Mouse (Mus musculus): ENCODE results near the gene Tob1. TPM values are rescaled to one million over a fixed set of nuclear protein-coding genes. Genes with fewer than 3 reads are reported as not detected.

Tob1 gene
- polyA plus RNA-seq, 1 experiment from 2014 or later = 41.2 TPM

DNA sequence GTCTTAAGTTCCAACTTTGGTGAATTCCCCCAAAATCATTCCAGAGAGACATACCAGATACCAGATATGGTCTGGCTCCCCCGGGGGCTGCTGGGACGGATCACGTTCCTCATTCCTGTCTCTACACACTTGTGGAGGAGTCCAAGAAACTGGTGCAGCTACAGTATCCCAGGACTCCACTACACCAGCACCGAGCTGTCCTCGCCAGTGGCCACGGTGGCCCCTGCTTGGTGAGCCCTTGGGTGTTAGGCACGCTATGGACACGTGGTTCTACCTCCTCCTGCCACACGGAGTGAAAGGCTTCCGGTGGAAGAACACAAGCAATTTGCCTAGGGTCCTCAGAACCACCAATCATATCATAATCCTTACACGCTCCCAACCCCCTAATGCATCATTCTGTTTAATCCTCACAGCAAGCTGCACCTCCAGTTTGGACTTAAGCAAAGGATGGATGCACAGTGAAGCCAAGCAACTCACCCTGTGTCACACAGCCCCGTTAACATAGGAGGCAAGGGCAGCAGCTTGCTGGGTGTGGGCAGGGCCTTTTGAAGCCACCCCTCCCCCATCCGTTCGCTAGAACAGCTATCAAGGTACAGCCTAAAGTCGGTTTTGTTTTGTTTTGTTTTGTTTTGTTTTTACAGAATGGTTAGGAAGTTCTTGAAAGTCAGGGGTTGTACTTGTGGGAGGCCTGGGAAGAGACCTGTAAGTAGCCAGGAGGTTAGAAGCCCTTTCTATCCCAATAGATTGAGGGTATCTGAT lies 32.3 kb downstream of the Tob1 start:
- ATAC-seq (replicated peaks; ENCODE audit: extremely low read depth, insufficient read depth, low FRiP score) = peak; percentile 35; the same call in 1 of the 2 replicates
- peak overlapping the region; percentile 55 for H3K9ac ChIP-seq (ENCODE audit: low read length)
- H3K9me3 ChIP-seq (replicated peaks; ENCODE audit: control insufficient read depth, low read length) = no peaks in the 10 kb centered on the region
- H3K27ac ChIP-seq (ENCODE audit: low read length) = no peak overlapping the region; the same call in 1 of the 2 replicates
- peak overlapping the region; percentile 62 for H3K4me2 ChIP-seq (ENCODE audit: low read depth, low read length)
- peaks cover 16% of the 10 kb centered on the region; the same call in 1 of the 2 replicates for H3K4me1 ChIP-seq (ENCODE audit: control insufficient read depth, insufficient read depth, low read length)
- no peaks in the 10 kb centered on the region for H3K27me3 ChIP-seq (ENCODE audit: control insufficient read depth, insufficient read depth, low read length)
- H3K4me3 ChIP-seq (ENCODE audit: low read length) = peak overlapping the region; percentile 39
- 31% methylated on average over 15 of the region's 15 CpGs for WGBS
- no peaks in the 10 kb centered on the region for H3K36me3 ChIP-seq (ENCODE audit: control insufficient read depth, insufficient read depth)

- Histone ChIP-seq H3K9me3 (replicated peaks; ENCODE audit: control insufficient read depth, low read length) (no peaks in the 10 kb centered on the region), H3K27me3 (ENCODE audit: control insufficient read depth, insufficient read depth, low read length) (no peaks in the 10 kb centered on the region), H3K27ac (ENCODE audit: low read length) (no peak overlapping the region), H3K4me3 (ENCODE audit: low read length) (no peak overlapping the region), H3K36me3 (ENCODE audit: control insufficient read depth, insufficient read depth) (no peaks in the 10 kb centered on the region), H3K4me2 (ENCODE audit: low read depth, low read length) (no peak overlapping the region), H3K9ac (ENCODE audit: low read length) (no peak overlapping the region), H3K4me1 (ENCODE audit: control insufficient read depth, insufficient read depth, low read length) (peaks cover 16% of the 10 kb centered on the region; the same call in 1 of the 2 replicates)
- ATAC-seq (replicated peaks; ENCODE audit: extremely low read depth, insufficient read depth, low FRiP score) = no peak
- 64% methylated on average over 9 of the region's 9 CpGs for WGBS
Measured at GRCm38 (mm10) chr11:94244385-94244784, 33.1 kb downstream of the Tob1 start.

GRCm38 (mm10) chr11:94245955-94246788 lies 34.9 kb downstream of the Tob1 start, which contains the start of gene Wfikkn2:
Gene Wfikkn2 (minus strand): TSS chr11:94246005.
- no peak within 1 kb of the TSS for H3K4me3 ChIP-seq (ENCODE audit: low read length)
- no peaks in the 10 kb centered on the region for H3K27me3 ChIP-seq (ENCODE audit: control insufficient read depth, insufficient read depth, low read length)
- H3K9me3 ChIP-seq (replicated peaks; ENCODE audit: control insufficient read depth, low read length) = no peaks in the 10 kb centered on the region
- H3K36me3 ChIP-seq (ENCODE audit: control insufficient read depth, insufficient read depth) = no peaks in the 10 kb centered on the region
- 57% methylated on average over 17 of the region's 17 CpGs for WGBS
- peaks cover 16% of the 10 kb centered on the region; the same call in 1 of the 2 replicates for H3K4me1 ChIP-seq (ENCODE audit: control insufficient read depth, insufficient read depth, low read length)
- H3K9ac ChIP-seq (ENCODE audit: low read length) = no peak within 1 kb of the TSS
- no peak within 1 kb of the TSS for H3K4me2 ChIP-seq (ENCODE audit: low read depth, low read length)
- H3K27ac ChIP-seq (ENCODE audit: low read length) = no peak within 1 kb of the TSS
- ATAC-seq (replicated peaks; ENCODE audit: extremely low read depth, insufficient read depth, low FRiP score) = peak; percentile 41

DNA sequence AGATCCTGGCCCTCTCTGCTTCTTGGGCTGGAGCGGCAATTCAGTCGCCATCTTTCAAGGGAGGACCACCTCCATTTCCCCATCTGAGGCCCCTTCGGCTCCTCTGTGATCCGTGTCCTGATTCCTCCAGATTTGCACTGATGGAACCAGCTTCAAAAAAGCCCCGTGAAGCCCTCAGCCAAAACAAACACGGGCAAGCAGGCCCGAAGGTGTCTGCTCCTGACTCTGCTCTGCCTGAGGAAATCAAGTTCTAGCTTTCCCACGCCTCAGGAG lies 35.5 kb downstream of the Tob1 start:
- 58% methylated on average over 8 of the region's 8 CpGs for WGBS
- Histone ChIP-seq H3K9me3 (replicated peaks; ENCODE audit: control insufficient read depth, low read length) (no peaks in the 10 kb centered on the region), H3K27ac (ENCODE audit: low read length) (no peak overlapping the region), H3K4me2 (ENCODE audit: low read depth, low read length) (no peak overlapping the region), H3K4me1 (ENCODE audit: control insufficient read depth, insufficient read depth, low read length) (peaks cover 16% of the 10 kb centered on the region; the same call in 1 of the 2 replicates), H3K27me3 (ENCODE audit: control insufficient read depth, insufficient read depth, low read length) (no peaks in the 10 kb centered on the region), H3K9ac (ENCODE audit: low read length) (no peak overlapping the region), H3K36me3 (ENCODE audit: control insufficient read depth, insufficient read depth) (no peaks in the 10 kb centered on the region), H3K4me3 (ENCODE audit: low read length) (no peak overlapping the region)
- no peak for ATAC-seq (replicated peaks; ENCODE audit: extremely low read depth, insufficient read depth, low FRiP score)

DNA sequence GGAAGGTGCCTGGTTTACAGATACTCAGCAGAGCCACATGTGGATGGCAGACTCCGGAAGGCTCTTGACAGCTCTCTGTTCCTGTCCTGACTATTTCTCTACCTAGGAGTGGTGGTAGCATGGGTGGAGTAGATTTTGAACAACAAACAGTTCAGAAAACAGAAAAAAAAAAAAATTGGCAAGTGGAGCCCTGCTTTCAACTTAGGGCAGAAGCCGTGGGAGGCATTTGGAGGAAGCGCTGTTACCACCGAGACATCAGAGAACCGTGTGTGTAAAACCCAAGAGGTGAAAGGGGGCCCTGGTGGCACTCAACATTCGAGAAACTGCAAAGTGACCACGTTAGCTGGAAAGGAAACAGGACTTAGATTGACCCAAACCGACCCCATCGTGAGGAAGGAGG lies 41.9 kb downstream of the Tob1 start:
- 70% methylated on average over 9 of the region's 9 CpGs for WGBS
- Histone ChIP-seq H3K27me3 (ENCODE audit: control insufficient read depth, insufficient read depth, low read length) (no peaks in the 10 kb centered on the region), H3K9ac (ENCODE audit: low read length) (no peak overlapping the region), H3K4me2 (ENCODE audit: low read depth, low read length) (no peak overlapping the region), H3K9me3 (replicated peaks; ENCODE audit: control insufficient read depth, low read length) (no peaks in the 10 kb centered on the region), H3K4me3 (ENCODE audit: low read length) (no peak overlapping the region), H3K36me3 (ENCODE audit: control insufficient read depth, insufficient read depth) (no peaks in the 10 kb centered on the region), H3K4me1 (ENCODE audit: control insufficient read depth, insufficient read depth, low read length) (no peaks in the 10 kb centered on the region), H3K27ac (ENCODE audit: low read length) (no peak overlapping the region)
- ATAC-seq (replicated peaks; ENCODE audit: extremely low read depth, insufficient read depth, low FRiP score) = no peak

DNA sequence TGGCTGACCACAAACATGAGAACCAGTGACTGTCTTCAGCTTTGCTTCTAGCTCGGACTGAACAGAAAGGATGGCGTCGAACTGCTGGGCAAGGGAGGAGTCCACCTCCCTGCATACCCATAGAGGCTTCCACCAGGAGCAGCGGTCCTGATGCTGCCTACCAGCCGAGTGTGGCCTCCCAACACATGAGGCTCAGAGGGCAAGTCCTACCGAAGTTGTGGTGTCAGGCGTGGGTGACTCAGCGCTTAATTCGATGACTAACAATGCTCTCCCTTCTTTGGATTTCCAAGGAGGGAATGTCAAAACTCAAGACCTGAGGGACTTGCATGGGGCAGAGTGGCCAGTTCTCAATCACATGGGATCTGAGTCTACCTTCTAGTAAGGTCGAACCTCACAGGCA lies 42.4 kb downstream of the Tob1 start:
- Histone ChIP-seq H3K9ac (ENCODE audit: low read length) (no peak overlapping the region), H3K4me3 (ENCODE audit: low read length) (no peak overlapping the region), H3K4me2 (ENCODE audit: low read depth, low read length) (no peak overlapping the region), H3K27me3 (ENCODE audit: control insufficient read depth, insufficient read depth, low read length) (no peaks in the 10 kb centered on the region), H3K4me1 (ENCODE audit: control insufficient read depth, insufficient read depth, low read length) (no peaks in the 10 kb centered on the region), H3K27ac (ENCODE audit: low read length) (no peak overlapping the region), H3K36me3 (ENCODE audit: control insufficient read depth, insufficient read depth) (no peaks in the 10 kb centered on the region), H3K9me3 (replicated peaks; ENCODE audit: control insufficient read depth, low read length) (no peaks in the 10 kb centered on the region)
- 86% methylated on average over 10 of the region's 10 CpGs for WGBS
- no peak for ATAC-seq (replicated peaks; ENCODE audit: extremely low read depth, insufficient read depth, low FRiP score)

DNA sequence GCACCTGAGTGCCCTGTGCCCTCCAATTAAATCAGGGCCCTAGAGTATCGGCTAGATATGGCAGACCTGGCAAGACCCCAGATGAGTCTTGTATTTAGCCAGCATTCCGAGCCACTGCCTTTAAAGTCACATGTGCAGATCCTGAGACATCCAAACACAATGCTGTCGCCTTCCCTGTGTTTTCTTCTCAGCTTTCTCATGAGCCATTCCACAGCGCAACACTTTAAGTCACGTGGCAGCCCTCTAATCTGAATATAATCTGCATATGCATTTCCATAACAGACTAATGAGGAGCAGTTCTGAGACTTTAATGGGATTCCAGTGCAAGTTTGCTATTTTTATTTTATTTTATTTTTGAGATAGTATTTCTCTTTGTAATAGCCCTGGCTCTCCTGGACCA lies 44.5 kb downstream of the Tob1 start:
- Histone ChIP-seq H3K4me2 (ENCODE audit: low read depth, low read length) (no peak overlapping the region), H3K27ac (ENCODE audit: low read length) (no peak overlapping the region), H3K36me3 (ENCODE audit: control insufficient read depth, insufficient read depth) (no peaks in the 10 kb centered on the region), H3K27me3 (ENCODE audit: control insufficient read depth, insufficient read depth, low read length) (no peaks in the 10 kb centered on the region), H3K4me1 (ENCODE audit: control insufficient read depth, insufficient read depth, low read length) (no peaks in the 10 kb centered on the region), H3K9me3 (replicated peaks; ENCODE audit: control insufficient read depth, low read length) (no peaks in the 10 kb centered on the region), H3K4me3 (ENCODE audit: low read length) (no peak overlapping the region), H3K9ac (ENCODE audit: low read length) (no peak overlapping the region)
- ATAC-seq (replicated peaks; ENCODE audit: extremely low read depth, insufficient read depth, low FRiP score) = no peak
- WGBS = 71% methylated on average over 5 of the region's 5 CpGs

DNA sequence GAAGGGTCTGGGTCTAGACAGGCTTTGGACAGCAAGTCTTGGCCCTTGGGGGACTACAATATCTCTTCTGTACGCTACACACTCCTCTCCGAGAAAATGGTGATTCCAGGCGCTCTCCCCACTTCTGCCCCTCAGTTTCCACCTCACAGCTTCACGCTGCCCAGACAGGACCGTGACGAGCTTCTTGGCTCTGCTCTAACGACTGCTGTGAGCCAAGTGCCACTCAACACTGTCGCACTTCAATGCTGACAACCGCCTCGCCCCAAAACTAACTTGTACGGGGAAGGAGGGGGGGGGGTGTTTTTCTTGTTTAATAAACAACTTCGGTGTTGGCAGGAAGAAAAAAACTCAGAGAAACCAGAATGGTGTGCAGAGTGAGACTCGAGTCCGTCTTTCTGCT lies 46.7 kb downstream of the Tob1 start:
- ATAC-seq (replicated peaks; ENCODE audit: extremely low read depth, insufficient read depth, low FRiP score) = no peak
- Histone ChIP-seq H3K27me3 (ENCODE audit: control insufficient read depth, insufficient read depth, low read length) (no peaks in the 10 kb centered on the region), H3K27ac (ENCODE audit: low read length) (no peak overlapping the region), H3K4me3 (ENCODE audit: low read length) (no peak overlapping the region), H3K4me2 (ENCODE audit: low read depth, low read length) (peak overlapping the region; percentile 23; the same call in 1 of the 2 replicates), H3K4me1 (ENCODE audit: control insufficient read depth, insufficient read depth, low read length) (no peaks in the 10 kb centered on the region), H3K36me3 (ENCODE audit: control insufficient read depth, insufficient read depth) (no peaks in the 10 kb centered on the region), H3K9ac (ENCODE audit: low read length) (no peak overlapping the region), H3K9me3 (replicated peaks; ENCODE audit: control insufficient read depth, low read length) (no peaks in the 10 kb centered on the region)
- 52% methylated on average over 14 of the region's 14 CpGs for WGBS

DNA sequence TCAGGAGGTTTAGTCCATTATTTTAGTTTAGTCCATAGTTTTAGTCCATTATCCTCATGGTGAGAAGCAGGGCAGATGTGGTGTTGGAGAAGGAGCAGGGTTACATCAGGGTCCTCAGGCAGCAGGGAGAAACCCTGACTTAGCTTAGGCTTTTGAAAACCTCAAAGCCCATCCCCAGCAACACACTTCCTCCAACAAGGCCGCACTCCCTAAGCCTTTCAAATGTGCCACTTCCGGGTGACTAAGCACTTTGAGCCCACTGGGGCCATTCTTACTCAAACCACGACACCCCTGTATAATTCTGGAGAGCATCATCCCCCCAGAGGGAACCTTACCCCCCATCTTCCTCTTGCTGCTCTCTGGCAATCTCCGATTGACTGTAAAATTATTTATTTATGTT lies 48.6 kb downstream of the Tob1 start:
- no peaks in the 10 kb centered on the region for H3K27me3 ChIP-seq (ENCODE audit: control insufficient read depth, insufficient read depth, low read length)
- ATAC-seq (replicated peaks; ENCODE audit: extremely low read depth, insufficient read depth, low FRiP score) = no peak
- no peaks in the 10 kb centered on the region for H3K36me3 ChIP-seq (ENCODE audit: control insufficient read depth, insufficient read depth)
- no peak overlapping the region for H3K27ac ChIP-seq (ENCODE audit: low read length)
- H3K4me1 ChIP-seq (ENCODE audit: control insufficient read depth, insufficient read depth, low read length) = no peaks in the 10 kb centered on the region; the same call in 1 of the 2 replicates
- WGBS = 64% methylated on average over 4 of the region's 4 CpGs
- H3K9ac ChIP-seq (ENCODE audit: low read length) = no peak overlapping the region
- no peak overlapping the region for H3K4me3 ChIP-seq (ENCODE audit: low read length)
- no peaks in the 10 kb centered on the region for H3K9me3 ChIP-seq (replicated peaks; ENCODE audit: control insufficient read depth, low read length)
- no peak overlapping the region for H3K4me2 ChIP-seq (ENCODE audit: low read depth, low read length)
